Mouse (Mus musculus) ZHBTc4 (cell line): ENCODE measurements at regions not wholly inside any gene's neighbourhood (a gene's known extent, or its start where the extent isn't known, plus 50 kb on each side); places are given as distances from the start of the nearest gene placed in this dataset.

ENCODE experiments used
- DNase-seq: peaks from one replicate; pipeline ENCODE4 v3.0.0-alpha.2; 2011; ENCODE audit warnings: low read depth, low spot score

- peak; percentile 71 for DNase-seq
Measured at GRCm38 (mm10) chr11:114281041-114281695, 214.3 kb upstream of the Sdk2 start.

DNA sequence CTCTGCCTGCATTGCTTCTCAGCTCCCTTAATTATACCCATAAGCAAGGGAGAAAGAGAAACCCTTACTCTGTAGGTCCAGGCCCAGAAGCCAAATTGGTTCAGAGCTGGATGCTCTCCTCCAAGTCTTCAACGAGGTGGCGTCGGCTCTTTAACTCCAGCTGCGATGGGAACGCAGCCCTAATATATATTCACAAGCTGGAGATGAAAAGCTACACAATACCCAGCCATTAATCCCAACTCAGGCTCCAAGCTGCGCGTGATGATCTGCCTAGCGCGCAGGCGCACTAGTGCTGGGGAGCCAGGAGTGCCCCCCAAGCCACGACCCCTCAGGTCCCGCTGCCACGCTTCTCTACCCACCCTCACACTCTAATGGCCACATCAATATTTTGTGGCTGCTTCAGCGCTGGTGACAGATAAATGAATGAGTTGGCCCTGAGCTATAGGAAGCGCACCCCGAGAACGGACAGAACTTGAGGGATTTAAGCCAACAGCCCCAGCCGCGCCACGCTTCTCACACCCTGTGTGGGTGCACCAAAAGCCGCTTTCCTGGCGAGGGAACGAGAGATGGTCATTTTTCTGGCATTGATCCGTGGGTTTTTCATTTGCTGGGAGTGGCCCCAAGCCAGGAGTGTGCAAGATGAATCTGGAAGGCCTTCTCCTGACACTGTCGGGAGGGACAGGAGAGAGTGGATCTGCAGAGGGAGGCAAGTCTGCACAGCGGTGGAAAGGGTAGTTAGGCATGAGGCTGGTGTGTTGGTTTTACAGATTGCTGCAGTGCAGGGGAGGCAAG lies 210.9 kb upstream of the Sdk2 start:
- DNase-seq = no peak

- DNase-seq = no peak
Measured at GRCm38 (mm10) chr11:114270358-114271072, 203.7 kb upstream of the Sdk2 start.

- DNase-seq = peak; percentile 67
Measured at GRCm38 (mm10) chr11:114261959-114262358, 195.1 kb upstream of the Sdk2 start.

DNA sequence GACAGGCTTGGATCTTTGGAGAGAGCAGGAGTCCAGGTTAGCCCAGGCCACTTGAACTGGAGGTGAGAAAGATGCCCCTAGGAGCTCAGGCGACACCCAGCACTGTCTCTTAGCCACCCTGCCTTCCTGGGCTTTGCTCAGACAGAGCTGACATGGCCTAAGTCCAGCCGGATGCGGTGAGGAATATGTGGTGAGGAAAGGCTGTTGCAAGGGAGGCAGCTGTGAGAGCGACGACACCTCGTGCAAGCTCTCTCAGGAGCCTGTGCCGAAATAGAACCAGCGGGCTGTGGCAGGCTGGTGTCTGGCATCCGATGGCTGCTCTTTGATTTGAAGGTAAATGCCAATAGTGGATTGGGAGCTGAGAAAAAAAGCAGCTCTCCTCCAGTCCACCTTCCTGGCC lies 191.4 kb upstream of the Sdk2 start:
- no peak for DNase-seq

DNA sequence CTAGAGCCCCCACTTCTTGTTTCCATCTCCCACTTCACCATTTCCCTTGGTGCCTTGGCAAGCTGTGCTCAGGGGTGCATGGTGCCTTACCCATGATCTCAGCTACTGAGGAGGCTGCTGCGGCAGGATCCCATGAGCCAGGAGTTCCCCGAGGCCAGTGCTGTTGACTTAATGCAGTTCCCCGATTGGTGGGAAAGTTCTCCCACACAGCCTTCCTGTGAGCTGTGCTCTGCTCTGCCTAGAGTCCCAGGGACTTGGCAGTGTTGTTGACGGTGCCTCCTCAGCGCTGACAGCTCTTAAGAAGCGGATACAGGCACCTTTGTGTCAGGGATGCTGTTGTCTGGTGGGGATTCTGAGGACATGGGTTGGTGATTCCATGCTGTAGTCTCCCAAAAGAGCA lies 190.9 kb upstream of the Sdk2 start:
- no peak for DNase-seq

GRCm38 (mm10) chr11:114257061-114257460 lies 190.2 kb upstream of the Sdk2 start:
- DNase-seq = no peak

DNA sequence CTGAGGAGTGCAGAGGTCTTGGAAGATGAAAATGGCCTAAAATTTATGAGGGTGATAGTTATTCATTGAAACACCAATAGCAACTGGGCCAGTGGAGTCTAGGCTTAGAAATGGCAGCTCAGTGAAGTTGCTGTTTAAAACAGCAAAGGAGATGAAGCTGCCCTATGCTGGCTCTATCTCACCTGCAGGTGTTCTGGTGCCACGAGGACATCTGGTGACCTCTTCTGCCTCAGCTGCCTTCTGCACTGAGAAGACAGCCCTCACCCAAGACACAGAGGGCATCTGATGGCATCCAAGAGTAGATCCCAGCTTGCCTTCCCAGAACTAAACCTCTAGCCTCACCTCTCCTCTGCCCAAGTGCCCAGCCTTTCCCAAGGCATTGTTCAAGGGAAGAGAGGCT lies 187.5 kb upstream of the Sdk2 start:
- DNase-seq = no peak

DNA sequence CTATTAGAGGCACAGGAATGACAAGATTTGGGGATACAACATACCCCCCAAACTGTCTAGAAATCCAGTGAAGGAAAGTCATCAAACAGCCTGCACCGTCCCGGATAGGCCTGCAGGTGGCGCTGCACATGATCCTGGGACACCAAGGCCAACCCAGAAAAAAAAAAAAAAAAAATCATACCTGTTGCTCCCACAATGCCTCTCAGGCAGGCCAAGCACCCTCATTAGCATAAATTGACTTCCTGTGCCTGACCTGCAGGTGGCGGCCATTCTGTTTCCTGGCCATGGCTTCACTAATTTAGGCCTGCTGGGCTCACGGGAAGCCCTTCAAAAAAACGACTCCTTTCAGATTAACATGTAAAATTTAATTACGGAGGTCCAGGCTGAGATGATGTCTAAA lies 184.8 kb upstream of the Sdk2 start:
- DNase-seq = peak; percentile 80

- DNase-seq = no peak
Measured at GRCm38 (mm10) chr11:114249215-114249614, 182.4 kb upstream of the Sdk2 start.

GRCm38 (mm10) chr11:114248261-114248898 lies 181.5 kb upstream of the Sdk2 start:
- DNase-seq = peak; percentile 25

DNA sequence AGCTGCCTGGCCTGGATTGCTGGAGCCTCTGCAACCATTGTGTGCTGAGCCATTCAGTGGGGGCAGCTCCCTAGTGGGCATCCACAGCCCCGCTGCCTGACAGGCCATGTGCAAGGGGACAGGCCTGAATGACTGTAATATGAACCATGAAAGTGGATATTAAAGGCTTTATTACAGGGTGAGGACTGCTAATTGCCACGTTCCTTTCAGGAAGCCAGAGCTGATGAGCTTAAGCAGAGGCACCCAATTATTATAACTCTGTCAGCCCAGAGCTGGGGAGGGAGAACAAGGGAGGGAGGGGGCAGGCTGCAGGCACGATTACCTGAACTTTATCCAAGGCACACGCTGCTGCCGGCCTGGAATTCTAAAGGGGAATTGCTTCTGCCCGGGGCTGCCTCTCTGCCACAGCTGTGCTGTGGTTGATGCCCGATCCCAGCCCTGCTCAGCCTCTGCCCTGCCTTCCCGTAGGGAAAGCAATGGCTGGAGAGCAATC lies 172.5 kb upstream of the Sdk2 start:
- no peak for DNase-seq

DNA sequence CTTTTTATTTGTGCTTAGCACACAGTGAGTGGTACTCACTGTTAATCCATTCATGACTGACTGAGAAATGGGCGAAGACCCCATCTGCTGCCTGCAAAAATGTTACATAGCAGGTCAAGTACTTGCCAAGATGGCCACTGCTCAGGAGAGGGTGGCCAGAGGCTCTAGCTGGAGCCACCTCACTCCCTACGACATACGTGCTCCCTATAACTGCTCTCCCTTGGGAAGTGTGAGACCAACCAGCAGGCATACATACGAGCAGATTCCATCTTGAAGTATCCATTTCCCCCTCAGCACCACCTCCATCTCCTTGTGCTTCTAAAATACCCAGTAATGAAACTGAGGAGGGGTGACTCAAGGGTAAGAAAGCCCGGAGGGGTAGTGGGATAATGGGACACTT lies 172.0 kb upstream of the Sdk2 start:
- no peak for DNase-seq

GRCm38 (mm10) chr11:114238316-114238715 lies 171.5 kb upstream of the Sdk2 start:
- no peak for DNase-seq

DNA sequence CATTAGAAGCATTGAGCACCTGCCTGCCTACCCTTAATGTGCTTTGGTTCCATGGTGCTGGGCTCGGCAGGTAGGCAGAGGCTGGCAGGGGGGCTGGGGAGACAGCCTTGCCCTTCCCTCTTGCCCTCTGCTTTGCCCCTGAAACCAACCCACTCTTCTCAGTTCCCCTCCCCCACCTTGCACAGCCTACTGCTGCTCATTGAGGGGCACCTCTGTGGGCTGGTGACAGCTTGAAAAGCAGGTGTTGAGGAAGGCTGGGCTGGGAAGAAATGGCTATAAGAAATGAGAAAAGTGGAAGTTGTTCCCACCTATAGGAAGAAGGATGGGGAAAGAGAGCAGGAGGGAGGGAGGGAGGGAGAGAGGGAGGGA lies 167.7 kb upstream of the Sdk2 start:
- no peak for DNase-seq

- no peak for DNase-seq
Measured at GRCm38 (mm10) chr11:114233636-114234541, 167.0 kb upstream of the Sdk2 start.

- DNase-seq = no peak
Measured at GRCm38 (mm10) chr11:114231841-114232240, 165.0 kb upstream of the Sdk2 start.

- no peak for DNase-seq
Measured at GRCm38 (mm10) chr11:114229763-114230162, 162.9 kb upstream of the Sdk2 start.

DNA sequence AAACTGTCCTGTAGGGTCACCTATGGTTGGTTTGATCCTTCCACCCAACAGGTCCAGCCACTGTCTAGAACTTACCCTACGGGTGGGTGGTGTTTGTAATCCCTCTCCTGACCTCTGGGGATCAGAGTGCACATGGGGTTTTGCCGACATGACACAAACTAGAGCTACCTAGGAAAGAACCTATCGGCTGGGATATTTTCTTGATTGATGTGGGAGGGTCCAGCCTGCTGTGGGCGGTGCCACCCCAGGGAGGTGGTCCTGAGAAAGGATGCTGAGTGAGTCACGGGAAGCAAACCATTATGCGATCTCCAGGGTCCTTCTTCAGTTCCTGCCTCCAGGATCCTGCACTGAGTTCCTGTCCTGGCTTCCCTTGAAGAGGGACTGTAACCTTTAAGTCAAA lies 162.3 kb upstream of the Sdk2 start:
- peak; percentile 53 for DNase-seq

DNA sequence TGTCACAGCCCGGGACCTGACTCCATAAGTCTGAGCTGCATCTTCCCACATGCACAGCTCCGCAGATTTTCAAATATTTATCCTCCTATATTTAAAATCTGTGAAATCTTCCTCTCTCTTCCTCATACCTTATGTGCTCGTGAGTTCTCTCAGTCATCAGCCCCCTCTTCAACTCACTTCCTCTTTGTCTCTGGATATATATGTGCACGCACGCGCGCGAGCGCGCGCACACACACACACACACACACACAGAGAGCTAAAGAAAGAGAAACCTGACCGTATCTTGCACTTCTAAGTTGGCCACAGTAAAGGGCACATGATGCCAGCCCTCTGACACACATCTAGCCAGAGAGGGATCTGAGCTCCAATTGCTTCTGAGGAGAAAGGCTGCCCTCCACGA lies 159.7 kb upstream of the Sdk2 start:
- no peak for DNase-seq

- no peak for DNase-seq
Measured at GRCm38 (mm10) chr11:114224706-114225105, 157.9 kb upstream of the Sdk2 start.
